9 mouse cellular contexts compared by ENCODE assay signal in genomic region chr8:92783906-92784610, GRCm38 (mm10).
"Had no signal": no experiment of that assay in that cellular context is flagged by ENCODE, and none has a peak within 500 bp of the region (broad histone marks: within the 10 kb centered on the region; RNA-seq: fewer than 3 reads in every experiment).

No protein-coding gene starts in this region.

- H3K27ac ChIP-seq: kidney, embryonic 15.5 days; limb, embryonic 13.5 days; liver, embryonic 14.5 days; midbrain, embryonic 15.5 days had no signal

- H3K4me3 ChIP-seq: kidney, embryonic 15.5 days; limb, embryonic 13.5 days; midbrain, embryonic 15.5 days had no signal

- DNase-seq: kidney, postnatal 14 days; left cerebral cortex, postnatal 4 days; lung, postnatal 36 days; right cerebral cortex, postnatal 14 days; thymus, postnatal 14 days had no signal

- H3K9me3 ChIP-seq: midbrain, embryonic 15.5 days had no signal

- H3K36me3 ChIP-seq: kidney, embryonic 15.5 days; limb, embryonic 13.5 days; midbrain, embryonic 15.5 days had no signal

- ATAC-seq: midbrain, embryonic 15.5 days had no signal

- H3K27me3 ChIP-seq: kidney, embryonic 15.5 days; limb, embryonic 13.5 days; midbrain, embryonic 15.5 days had no signal

- H3K9ac ChIP-seq: kidney, embryonic 15.5 days; limb, embryonic 13.5 days; liver, embryonic 14.5 days; midbrain, embryonic 15.5 days had no signal

- H3K4me1 ChIP-seq: kidney, embryonic 15.5 days; limb, embryonic 13.5 days; midbrain, embryonic 15.5 days had no signal

- H3K4me2 ChIP-seq: kidney, embryonic 15.5 days; limb, embryonic 13.5 days; midbrain, embryonic 15.5 days had no signal
